ENCODE assay signal across 22 mouse cellular contexts in genomic region chr2:172149734-172150133, GRCm38 (mm10).
"Had no signal": no experiment of that assay in that cellular context is flagged by ENCODE, and none has a peak within 500 bp of the region (broad histone marks: within the 10 kb centered on the region; RNA-seq: fewer than 3 reads in every experiment).

No protein-coding gene starts in this region.

- H3K27ac ChIP-seq: kidney, postnatal 0 days; layer of hippocampus, adult 2 months; limb, embryonic 12.5 days; limb, embryonic 15.5 days; liver, embryonic 14.5 days; midbrain, embryonic 10.5 days; midbrain, embryonic 13.5 days; neural tube, embryonic 12.5 days; neural tube, embryonic 15.5 days; stomach, postnatal 0 days had no signal

- H3K9ac ChIP-seq: limb, embryonic 12.5 days; limb, embryonic 15.5 days; liver, embryonic 14.5 days; liver, postnatal 0 days; lung, embryonic 14.5 days; midbrain, embryonic 13.5 days; neural tube, embryonic 12.5 days; neural tube, embryonic 15.5 days had no signal

- H3K27me3 ChIP-seq: limb, embryonic 12.5 days; limb, embryonic 15.5 days; megakaryocyte, embryonic 14.5 days; midbrain, embryonic 13.5 days; neural tube, embryonic 12.5 days; neural tube, embryonic 15.5 days had no signal

- H3K9me3 ChIP-seq: limb, embryonic 15.5 days; midbrain, embryonic 13.5 days; neural tube, embryonic 12.5 days; neural tube, embryonic 15.5 days had no signal

- H3K4me2 ChIP-seq: limb, embryonic 12.5 days; limb, embryonic 15.5 days; liver, embryonic 11.5 days; lung, embryonic 14.5 days; midbrain, embryonic 13.5 days; neural tube, embryonic 12.5 days; neural tube, embryonic 15.5 days had no signal

- ATAC-seq: liver, postnatal 0 days; lung, postnatal 0 days; midbrain, embryonic 13.5 days had no signal

- H3K4me1 ChIP-seq: limb, embryonic 12.5 days; limb, embryonic 15.5 days; megakaryocyte, embryonic 14.5 days; midbrain, embryonic 10.5 days; midbrain, embryonic 13.5 days; neural tube, embryonic 12.5 days; neural tube, embryonic 15.5 days had no signal

- H3K36me3 ChIP-seq: limb, embryonic 12.5 days; limb, embryonic 15.5 days; midbrain, embryonic 10.5 days; midbrain, embryonic 13.5 days; neural tube, embryonic 12.5 days; neural tube, embryonic 15.5 days had no signal

- H3K4me3 ChIP-seq: layer of hippocampus, adult 2 months; limb, embryonic 12.5 days; limb, embryonic 15.5 days; megakaryocyte, embryonic 14.5 days; midbrain, embryonic 10.5 days; midbrain, embryonic 13.5 days; neural tube, embryonic 12.5 days; neural tube, embryonic 15.5 days had no signal

- DNase-seq: kidney, postnatal 25 days; layer of hippocampus, adult 9-11 months; liver, postnatal 0 days; lung, embryonic 14.5 days; lung, postnatal 36 days; right cerebral cortex, adult 18-20 months; right cerebral cortex, postnatal 14 days; right cerebral cortex, postnatal 4 days; thymus, postnatal 25 days had no signal
